Mouse (Mus musculus) adipocyte (in vitro differentiated cells): ENCODE measurements around the gene Insl6.

Source experiments
- DNase-seq: peaks from one replicate; pipeline ENCODE4 v3.0.0-alpha.2; 2016; ENCODE audit warnings: low spot score

Gene Insl6

DNA sequence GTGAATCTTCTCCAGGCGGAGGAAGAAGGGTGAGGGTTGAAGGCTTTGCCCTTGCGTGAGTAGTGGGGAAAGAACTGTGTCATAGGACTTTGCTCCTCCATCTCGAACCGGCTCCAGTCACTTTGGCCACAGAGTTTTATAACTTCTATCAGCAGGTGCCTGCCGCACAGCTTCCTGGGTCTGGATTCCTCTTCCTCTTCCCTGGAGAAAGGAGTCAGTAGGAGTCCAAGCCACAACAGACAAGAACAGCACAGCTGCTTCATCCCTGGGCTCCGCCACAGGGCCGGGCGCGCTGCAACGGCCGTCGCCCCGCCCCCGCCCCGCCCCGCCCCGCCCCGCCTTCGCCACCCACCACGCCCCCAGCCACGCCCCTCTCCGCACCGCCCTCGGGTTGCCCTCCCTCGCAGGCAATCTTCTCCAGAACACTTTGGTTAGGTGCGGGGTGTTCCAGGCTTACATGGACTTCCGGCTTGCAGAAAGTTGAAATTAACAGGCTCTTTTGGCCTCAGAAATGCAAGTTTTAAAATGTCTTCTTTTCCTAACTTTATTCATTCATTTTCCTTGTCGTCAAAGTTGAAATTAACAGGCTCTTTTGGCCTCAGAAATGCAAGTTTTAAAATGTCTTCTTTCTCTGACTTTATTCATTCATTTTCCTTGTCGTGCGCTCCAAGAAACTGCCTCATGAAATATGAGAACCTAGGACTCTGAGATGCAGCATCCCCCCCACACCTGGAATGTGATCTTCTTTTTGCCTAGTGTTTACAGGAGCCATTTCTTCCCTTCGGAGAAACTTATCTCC is at the start of gene Insl6:
Gene Insl6, minus strand, starts transcription at position 304 of the 799 bp plus-strand sequence.
- DNase-seq, result peak; percentile 64

DNA sequence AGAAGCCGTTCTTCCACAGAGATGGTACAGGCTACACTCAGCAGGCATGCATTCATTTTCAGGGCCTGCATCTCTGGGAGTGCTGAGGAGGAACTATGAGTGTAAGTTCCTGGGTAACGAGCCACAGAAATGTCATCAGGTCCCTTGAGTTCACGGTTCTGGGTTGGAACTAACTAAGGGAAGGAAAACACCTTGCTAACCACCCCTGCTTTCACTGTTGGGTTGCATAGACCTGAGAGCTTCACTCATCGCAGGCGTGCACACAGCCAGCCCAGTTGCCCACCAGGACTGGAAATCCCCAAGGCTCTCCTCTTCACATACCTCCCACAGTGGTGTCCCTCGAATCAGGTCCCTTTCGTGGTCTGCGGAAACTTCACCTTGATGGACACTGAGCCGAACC is 49.8 kb upstream of the Insl6 start:
- no peak for DNase-seq

DNA sequence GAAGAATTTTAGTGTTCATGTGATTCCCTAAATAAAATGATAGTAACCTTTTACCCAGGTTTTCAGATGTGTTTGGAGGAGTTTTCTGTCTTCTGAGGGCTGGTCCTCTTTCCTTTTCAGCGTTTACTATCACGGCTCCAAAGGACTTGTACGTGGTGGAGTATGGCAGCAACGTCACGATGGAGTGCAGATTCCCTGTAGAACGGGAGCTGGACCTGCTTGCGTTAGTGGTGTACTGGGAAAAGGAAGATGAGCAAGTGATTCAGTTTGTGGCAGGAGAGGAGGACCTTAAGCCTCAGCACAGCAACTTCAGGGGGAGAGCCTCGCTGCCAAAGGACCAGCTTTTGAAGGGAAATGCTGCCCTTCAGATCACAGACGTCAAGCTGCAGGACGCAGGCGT is 48.3 kb upstream of the Insl6 start:
- no peak for DNase-seq

DNA sequence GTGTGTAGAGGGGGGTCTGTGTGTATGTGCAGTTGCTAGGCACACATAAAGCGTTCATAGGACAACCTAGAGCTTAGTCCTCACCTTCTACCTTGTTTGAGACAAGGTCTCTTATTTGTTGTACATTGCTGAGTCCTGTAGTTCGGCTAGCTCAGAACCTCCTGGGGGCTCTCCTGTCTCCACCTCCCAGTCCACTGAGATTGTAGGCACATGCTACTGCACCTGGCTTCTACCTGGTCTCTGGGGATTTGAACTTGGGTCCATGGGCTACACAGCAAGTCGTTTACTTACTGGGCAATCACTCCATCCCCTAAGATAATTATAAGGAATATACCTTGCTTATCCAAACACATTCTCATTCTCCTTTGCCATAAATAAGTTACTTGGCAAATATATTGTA is 47.5 kb upstream of the Insl6 start:
- no peak for DNase-seq

DNA sequence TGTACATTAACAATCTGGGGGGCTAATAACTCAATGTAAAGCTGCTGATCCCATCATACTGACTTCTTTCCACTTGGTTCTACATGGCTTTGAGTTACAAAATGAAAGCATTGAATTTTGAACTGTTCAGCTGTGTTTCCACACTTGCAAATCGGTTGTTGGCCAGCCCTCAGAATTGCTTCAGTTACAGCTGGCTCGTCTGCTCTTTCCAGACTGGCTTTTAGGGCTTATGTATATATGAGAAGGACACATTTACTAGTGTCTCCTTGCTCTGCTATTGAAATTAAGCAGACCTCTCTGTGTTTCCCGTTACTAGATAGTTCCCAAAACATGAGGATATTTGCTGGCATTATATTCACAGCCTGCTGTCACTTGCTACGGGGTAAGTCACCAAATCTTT is 47.0 kb upstream of the Insl6 start:
- peak; percentile 73 for DNase-seq

DNA sequence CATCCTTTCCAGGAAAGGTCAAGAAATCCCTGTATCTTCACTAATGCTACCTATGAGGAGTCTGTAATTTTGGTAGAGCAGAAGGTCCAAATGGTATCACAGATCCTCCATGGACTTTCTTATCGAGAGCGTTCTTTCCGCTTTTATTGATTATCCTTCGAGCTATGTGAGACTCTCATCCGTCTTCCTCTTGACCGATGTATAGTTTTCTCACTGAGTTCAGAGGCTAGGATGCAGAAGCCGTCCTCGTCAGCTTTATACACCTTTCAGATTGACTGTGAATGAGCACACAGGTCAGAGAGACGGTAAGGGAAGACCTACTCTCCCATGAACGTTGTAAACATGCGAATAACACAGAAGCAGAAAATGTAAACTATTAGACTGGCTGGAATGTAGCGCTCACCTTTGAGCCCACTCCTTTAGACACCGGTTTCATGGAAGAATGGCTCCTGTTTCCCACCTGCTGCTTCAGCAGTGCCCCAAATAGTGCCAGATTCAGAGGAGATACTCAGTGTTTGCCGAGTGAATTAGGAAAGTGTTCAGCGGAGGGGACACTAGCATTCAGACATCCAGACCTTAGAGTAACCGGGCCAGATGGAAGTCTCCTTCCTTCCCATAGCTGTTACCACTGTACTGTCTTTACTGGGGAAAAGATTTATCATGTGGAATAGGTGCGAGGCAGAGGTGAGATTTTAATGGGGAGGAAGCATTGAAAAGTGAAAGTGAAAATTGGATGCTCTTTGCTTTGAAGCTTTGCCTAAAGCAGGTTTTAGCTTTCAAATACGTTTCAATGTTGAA is 46.3 kb upstream of the Insl6 start:
- DNase-seq, result no peak

DNA sequence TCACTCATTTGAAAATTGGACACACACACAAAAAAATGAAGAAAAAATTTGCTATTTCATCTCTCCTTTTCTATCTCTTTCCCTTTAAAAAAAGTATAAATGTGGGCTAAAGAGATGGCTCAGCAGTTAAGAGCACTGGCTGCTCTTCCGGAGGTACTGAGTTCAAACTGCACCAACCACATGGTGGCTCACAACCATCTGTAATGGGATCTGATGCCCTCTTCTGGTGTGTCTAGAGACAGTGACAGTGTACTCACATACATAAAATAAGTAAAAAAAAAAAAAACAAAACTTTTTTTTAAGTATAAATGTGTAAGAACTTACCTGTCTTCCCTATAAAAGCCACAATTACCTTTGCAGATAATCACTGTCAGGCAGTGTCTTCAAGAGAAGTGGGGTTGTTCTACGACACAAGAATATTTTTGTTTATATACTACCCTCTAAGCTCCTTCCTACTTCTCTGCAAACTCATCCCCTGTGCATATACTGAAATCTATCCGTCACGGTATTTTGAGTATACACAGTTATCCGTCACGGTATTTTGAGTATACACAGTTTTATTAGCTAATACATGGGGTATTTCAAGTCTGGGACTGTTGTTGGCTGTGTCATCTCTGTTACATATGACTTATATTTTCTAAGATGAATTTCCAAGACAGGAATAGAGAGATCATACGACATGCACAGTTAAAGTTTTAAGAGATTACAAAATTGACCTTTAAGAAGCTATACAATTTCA is 45.6 kb upstream of the Insl6 start:
- DNase-seq, result no peak

DNA sequence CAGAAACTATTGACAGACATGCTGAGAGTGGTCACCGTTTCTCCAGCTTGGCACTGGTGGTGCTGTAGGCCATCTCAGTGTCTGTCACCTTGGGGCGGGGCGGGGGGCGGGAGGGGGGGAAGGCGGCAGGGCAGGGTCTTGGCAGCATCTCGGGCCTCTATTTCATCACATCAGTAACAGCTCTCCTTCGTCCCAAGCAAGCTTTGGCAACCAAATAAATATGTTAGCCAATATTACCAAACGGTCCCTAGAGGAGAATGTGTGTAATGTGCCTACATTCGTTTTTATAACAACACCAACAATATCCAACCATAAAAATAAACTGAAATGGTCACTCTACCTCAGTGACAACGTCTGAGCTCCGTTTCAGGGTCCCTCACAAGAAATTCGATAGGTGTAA is 45.0 kb upstream of the Insl6 start:
- DNase-seq, result peak; percentile 84

DNA sequence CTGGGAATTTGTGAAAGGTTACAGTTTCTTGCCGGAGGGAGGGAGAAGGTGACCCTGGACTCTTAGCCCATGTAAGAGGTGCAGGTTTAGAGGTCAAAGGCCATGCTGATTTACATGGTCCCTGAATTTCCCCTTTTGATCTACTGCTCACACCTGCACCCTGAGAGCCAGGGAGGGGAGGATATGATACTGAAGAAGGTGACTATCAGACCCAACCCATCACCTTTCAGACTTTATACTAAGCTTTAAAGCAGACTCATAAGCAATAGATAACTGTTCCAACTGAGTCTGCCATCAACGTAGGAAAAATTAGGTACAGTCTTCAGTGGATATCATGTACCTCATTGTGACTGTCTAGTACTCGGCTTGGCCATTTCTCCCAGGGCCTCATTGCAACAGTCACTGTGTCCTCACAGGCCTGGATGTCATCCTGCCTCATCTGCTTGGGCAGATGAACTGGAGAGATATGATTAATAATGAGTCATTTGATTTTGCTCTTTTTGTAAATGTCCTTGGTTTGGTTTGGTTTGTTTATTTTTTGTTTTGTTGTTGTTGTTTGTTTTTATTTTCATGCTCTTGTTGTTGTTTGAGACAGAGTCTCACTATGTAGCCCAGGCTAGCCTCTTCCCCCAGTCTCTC is 43.6 kb upstream of the Insl6 start:
- DNase-seq, result no peak

DNA sequence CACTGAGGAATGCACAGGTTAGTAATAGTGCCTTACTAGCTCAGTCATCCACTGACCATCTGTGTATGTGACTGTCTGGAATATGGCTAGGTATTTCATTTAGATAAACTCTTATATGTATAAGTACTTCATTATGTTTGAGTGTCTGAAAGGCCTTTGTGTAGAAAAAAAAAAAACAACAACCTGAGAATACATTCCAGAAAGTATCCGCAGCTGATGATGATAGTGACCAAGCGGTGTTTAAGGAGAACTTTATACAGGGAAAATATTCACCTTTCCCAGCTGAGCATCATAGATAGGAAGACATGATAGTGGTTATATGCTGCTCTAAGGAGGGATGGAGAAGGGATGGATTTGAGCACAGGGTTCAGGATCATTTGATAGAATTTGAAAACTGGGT is 42.9 kb upstream of the Insl6 start:
- DNase-seq, result no peak

DNA sequence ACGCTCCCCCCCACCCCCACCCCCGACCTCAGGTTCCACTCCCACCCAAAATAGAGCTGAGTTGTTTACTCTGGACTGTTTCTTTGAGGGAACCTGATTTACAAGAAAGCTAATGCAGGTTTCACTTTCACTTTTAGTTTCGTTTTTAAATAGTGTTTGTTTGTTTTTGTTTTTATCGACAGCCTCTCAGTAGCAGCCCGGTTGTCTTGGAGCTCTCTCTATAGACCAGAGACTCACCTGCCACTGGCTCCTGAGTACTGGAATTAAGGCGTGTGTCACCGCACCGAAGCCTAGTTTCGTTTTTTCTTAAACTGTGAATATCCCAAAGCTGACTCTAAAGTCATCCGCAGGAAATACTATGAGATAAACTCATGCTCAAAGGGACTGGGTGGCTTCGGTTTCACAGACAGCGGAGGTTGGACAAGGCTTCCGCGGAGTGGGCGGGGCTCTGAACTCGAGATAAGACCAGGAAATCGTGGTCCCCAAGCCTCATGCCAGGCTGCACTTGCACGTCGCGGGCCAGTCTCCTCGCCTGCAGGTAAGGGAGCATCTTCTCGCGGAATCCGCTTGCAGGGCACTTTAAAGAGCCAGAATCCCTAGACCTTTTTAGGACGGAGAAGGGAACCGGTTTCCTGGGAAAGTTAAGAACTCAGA is 41.9 kb upstream of the Insl6 start, which contains the start of the genes Plgrkt and Cd274:
Gene Plgrkt, minus strand, starts transcription at position 422 of the 654 bp plus-strand sequence.
Gene Cd274, plus strand, starts transcription at position 487 of the 654 bp plus-strand sequence.
- peak; percentile 70 for DNase-seq

DNA sequence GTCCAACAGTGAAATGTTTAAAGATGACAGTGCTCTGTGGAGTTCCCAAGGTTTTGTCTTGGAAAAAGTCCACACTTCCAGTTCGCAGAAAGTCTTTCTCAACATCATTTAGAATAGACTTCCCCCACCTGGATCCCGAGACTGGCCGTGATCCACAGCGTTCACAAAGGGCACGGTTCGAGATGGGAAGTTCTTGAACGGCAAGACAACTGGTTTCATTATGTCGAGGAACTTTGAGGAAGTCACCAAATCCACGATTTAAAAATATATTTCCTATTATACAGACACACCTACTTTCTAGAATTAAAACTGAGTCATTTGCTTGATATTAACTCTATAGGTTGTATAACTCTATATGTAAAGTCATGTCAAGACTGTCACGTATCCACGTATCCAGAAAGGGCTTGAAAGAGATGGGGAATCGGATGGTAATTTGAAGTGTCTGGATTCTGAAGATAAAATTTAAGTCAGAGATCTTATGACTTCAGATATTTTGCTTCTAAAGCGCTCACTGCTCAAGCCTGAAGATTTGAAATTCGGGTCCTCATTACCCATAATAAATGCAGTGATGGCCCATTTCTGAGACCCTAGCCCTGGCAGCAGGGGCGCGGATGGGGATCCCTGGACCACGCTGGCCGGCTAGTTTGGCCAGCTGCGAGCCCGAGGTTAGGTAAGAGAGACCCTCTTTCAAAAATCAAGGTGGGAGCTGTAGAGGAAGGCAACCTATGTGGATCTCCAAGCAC is 41.2 kb upstream of the Insl6 start:
- no peak for DNase-seq

DNA sequence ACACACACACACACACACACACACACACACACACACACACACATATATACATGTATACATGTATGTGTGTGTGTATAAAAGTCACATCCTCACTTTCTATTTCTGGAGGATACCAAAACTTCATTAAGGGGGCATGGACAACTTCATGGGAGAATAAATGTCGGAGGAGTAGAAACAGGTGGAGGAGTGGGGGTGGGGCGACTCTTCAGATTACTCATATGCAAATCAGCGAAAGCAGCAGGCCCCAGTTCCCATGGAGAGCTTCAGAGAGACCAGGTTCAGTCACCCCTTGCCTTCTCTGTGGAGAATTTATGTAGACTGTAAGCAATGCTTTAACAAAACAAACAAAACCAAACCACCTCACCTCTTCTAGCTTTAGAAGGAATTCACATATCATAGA is 39.9 kb upstream of the Insl6 start:
- DNase-seq, result no peak

DNA sequence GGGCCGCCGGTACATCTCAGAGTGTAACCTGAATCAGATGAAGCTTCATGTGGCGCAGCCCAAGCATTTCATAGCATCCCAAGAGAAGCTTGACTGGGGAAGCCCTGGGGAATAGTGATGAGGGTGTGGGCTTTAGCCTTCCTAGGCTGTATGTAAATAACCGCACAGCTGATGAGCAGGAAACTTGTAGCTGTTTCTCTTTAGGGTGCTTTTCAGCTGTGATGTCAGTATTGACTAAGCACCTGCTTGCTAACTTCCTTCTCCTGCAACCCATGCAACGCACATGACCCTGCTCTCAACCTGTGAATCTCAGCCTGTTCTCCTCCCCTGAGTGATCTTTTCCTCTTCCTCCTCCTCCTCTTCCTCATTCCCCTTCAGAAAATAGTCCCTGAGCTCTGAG is 38.9 kb upstream of the Insl6 start:
- DNase-seq, result no peak

DNA sequence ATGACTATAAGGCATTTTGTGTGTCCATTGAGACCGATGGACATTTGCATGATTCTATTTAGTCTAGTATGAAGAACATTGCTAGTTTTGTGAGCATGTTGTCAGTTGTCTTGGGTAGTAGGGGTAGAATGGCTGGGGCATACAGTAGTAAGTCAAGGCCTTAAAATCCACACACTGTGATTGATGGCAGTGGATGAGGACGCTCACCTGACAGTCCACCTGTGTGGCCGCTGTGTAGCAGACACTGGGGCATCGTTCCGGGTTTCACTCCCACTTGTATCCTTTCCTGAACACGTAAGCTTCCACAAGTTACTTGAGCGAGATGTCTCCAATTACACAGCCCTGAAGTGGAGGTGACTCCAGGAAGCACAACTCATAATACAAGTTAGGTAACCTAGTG is 38.4 kb upstream of the Insl6 start:
- DNase-seq, result no peak

DNA sequence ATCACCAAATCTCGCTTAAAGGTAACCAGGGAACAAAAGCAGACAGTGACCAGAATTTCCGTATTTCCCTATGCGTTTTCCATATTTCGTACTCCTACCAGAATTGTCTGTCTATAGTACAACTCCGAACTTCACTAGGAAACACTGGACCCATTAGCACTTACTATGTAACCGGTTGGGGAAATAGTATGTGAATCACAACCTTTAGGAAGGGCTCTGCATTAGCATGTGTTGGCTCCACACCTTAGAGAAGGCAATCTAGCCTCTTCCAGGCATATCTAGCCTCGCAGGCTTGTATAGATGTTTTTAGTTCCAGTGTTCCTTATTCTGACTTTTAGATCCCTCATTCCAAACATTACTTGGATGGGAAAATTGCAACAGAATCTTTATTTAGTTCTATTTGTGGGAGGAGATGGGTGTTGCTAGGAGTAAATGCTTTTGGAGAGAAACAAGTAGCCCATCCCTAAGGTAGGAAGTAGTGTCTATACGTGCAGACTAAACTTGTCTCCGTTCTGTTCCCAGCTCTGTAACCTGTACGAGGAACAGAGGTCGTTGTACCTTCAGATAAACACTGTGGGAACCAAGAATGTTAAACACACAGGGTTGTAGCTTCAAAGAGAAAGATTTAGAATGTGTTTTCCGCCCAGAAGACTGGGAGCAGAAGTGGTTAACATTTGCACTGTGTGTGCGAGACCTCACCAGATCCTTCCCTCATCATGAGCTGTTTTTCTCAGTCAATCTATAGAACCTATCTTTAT is 37.2 kb upstream of the Insl6 start:
- DNase-seq, result no peak

DNA sequence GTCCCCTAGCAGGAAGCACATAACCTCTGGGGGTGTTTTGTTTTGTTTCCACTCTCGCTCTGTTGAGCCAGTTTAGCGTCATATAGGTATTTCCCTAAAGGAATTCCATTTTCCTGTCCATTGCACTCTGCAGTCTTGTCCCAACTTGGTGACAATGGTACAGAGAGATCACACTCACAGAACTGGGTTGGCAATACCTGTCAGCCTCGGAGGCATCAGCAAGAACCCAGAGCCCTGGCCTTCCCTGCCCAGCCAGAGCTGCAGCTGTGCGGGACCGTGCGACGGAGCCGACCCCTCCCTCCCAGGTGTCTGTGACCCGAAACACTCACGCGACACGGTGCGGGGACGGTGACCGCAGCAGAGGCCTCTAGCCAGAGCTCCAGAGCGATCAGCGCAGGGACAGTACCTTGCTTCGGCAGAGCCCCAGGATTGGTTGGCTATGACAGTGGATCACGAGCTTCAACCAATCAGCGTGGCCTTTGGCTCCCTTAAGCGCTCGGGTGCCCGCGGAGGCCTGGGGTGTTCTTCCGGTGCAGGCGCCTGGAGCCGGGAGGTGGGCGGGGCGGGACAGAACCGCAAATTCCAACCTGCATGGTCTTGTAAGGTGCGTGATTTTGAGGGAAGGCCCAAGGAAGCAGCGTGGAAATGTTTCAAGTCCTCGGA is 36.4 kb upstream of the Insl6 start:
- DNase-seq, result peak; percentile 97

DNA sequence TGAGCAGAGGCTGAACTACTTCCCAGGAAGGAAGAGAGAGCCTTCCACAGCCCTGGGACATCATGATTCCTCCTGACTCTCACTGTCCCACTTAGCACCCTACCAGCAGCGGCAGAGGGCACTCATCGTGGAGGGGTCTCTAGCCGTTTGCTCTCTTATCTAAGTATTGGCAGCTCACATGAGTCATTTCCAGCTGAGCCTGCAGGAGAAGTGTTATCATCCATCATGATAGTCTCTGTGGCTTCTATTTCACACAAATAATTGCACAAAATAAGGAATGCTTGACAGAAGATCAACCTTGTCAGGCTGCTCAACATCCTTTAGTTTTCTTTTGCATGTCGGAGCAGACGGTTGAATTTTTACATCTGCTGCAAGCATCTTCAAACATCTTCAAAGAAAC is 35.1 kb upstream of the Insl6 start:
- no peak for DNase-seq

DNA sequence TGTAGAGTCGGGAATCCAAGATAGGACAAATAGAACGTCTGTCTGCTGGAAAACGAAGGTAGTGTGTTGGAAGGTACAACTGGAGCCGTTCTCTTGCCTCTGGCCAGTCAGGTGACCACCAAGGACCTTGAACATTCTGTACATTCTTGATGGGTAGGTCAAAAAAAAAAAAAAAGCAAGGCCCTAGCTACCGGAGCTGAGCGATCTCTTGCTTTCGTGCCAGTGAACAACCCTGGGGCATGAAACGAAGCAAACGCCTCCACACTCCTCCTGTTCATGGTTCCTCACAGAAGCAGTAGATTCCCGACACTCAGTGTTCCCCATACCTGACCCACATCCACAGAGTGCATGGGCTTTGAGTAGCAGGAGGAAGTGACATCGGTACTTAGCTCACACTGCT is 31.1 kb upstream of the Insl6 start:
- no peak for DNase-seq
